Mouse (Mus musculus): ENCODE measurements around the gene Rap1gap2. TPM values are rescaled to one million over a fixed set of nuclear protein-coding genes. Genes with fewer than 3 reads are reported as not detected.
A peak's percentile ranks its signal among the peaks of the same experiment; 100 is the strongest.

The Rap1gap2 gene
- polyA plus RNA-seq (2012; ENCODE audit: insufficient read depth, low replicate concordance), result 0.42 and 0.81 TPM in 2 replicates

- peak within 1 kb of the TSS; percentile 87 for H3K4me3 ChIP-seq (replicated peaks)
- H3K9me3 ChIP-seq, result peaks cover 14% of the 10 kb centered on the region
- TF ChIP-seq GATA1 (IDR thresholded peaks at IDR 0.05; ENCODE audit: borderline replicate concordance, low read length) (no peak), FLI1 (IDR thresholded peaks at IDR 0.05; ENCODE audit: low read length) (no peak)
Observed at GRCm38 (mm10) chr11:74610545-74611176, at the start of gene Rap1gap2. TSS of gene Rap1gap2 (minus strand) at chr11:74610915.

GRCm38 (mm10) chr11:74660336-74660735 is 49.6 kb upstream of the Rap1gap2 start:
- TF ChIP-seq GATA1 (IDR thresholded peaks at IDR 0.05; ENCODE audit: borderline replicate concordance, low read length), result no peak
- no peak for TF ChIP-seq FLI1 (IDR thresholded peaks at IDR 0.05; ENCODE audit: low read length)
- Histone ChIP-seq H3K27me3 (replicated peaks) (no peaks in the 10 kb centered on the region), H3K4me3 (replicated peaks) (no peak overlapping the region), H3K36me3 (replicated peaks; ENCODE audit: low read length) (peaks cover 97% of the 10 kb centered on the region), H3K9me3 (peaks cover 5% of the 10 kb centered on the region; the same call in 1 of the 2 replicates), H3K4me1 (peaks cover 56% of the 10 kb centered on the region)

More at GRCm38 (mm10) chr11:74610545-74611176, at the start of gene Rap1gap2:
- Histone ChIP-seq H3K27me3 (replicated peaks) (peaks cover 69% of the 10 kb centered on the region), H3K36me3 (replicated peaks; ENCODE audit: low read length) (no peaks in the 10 kb centered on the region), H3K4me1 (peaks cover 12% of the 10 kb centered on the region)

GRCm38 (mm10) chr11:74655941-74656340 is 45.2 kb upstream of the Rap1gap2 start:
- H3K9me3 ChIP-seq, result peaks cover 5% of the 10 kb centered on the region; the same call in 1 of the 2 replicates
- H3K36me3 ChIP-seq (replicated peaks; ENCODE audit: low read length), result peaks cover 83% of the 10 kb centered on the region
- H3K4me3 ChIP-seq (replicated peaks), result peak overlapping the region; percentile 44
- TF ChIP-seq GATA1 (IDR thresholded peaks at IDR 0.05; ENCODE audit: borderline replicate concordance, low read length) (no peak), FLI1 (IDR thresholded peaks at IDR 0.05; ENCODE audit: low read length) (no peak)
- no peaks in the 10 kb centered on the region for H3K27me3 ChIP-seq (replicated peaks)
- H3K4me1 ChIP-seq, result peaks cover 58% of the 10 kb centered on the region

- no peak for TF ChIP-seq FLI1 (IDR thresholded peaks at IDR 0.05; ENCODE audit: low read length)
- TF ChIP-seq GATA1 (IDR thresholded peaks at IDR 0.05; ENCODE audit: borderline replicate concordance, low read length), result no peak
- peaks cover 78% of the 10 kb centered on the region for H3K4me1 ChIP-seq
- no peak overlapping the region for H3K4me3 ChIP-seq (replicated peaks)
- H3K27me3 ChIP-seq (replicated peaks), result no peaks in the 10 kb centered on the region
- peaks cover 5% of the 10 kb centered on the region; the same call in 1 of the 2 replicates for H3K9me3 ChIP-seq
- peaks cover 58% of the 10 kb centered on the region for H3K36me3 ChIP-seq (replicated peaks; ENCODE audit: low read length)
Observed at GRCm38 (mm10) chr11:74653385-74653784, 42.7 kb upstream of the Rap1gap2 start.

- no peak for TF ChIP-seq GATA1 (IDR thresholded peaks at IDR 0.05; ENCODE audit: borderline replicate concordance, low read length)
- TF ChIP-seq FLI1 (IDR thresholded peaks at IDR 0.05; ENCODE audit: low read length), result no peak
- H3K4me1 ChIP-seq, result peaks cover 84% of the 10 kb centered on the region
- H3K4me3 ChIP-seq (replicated peaks), result no peak overlapping the region
- 0 out of 2 replicates have a peak, but pooled peaks cover 2% of the 10 kb centered on the region for H3K9me3 ChIP-seq
- no peaks in the 10 kb centered on the region for H3K27me3 ChIP-seq (replicated peaks)
- H3K36me3 ChIP-seq (replicated peaks; ENCODE audit: low read length), result peaks cover 52% of the 10 kb centered on the region
Observed at GRCm38 (mm10) chr11:74652791-74653191, 42.1 kb upstream of the Rap1gap2 start.

- Histone ChIP-seq H3K4me3 (replicated peaks) (peak overlapping the region; percentile 97), H3K9me3 (no peaks in the 10 kb centered on the region), H3K27me3 (replicated peaks) (no peaks in the 10 kb centered on the region), H3K4me1 (peaks cover 75% of the 10 kb centered on the region), H3K36me3 (replicated peaks; ENCODE audit: low read length) (peaks cover 30% of the 10 kb centered on the region)
- TF ChIP-seq FLI1 (IDR thresholded peaks at IDR 0.05; ENCODE audit: low read length) (no peak), GATA1 (IDR thresholded peaks at IDR 0.05; ENCODE audit: borderline replicate concordance, low read length) (no peak)
Observed at GRCm38 (mm10) chr11:74650576-74651100, 39.9 kb upstream of the Rap1gap2 start.

- Histone ChIP-seq H3K9me3 (no peaks in the 10 kb centered on the region), H3K27me3 (replicated peaks) (no peaks in the 10 kb centered on the region), H3K36me3 (replicated peaks; ENCODE audit: low read length) (peaks cover 28% of the 10 kb centered on the region), H3K4me3 (replicated peaks) (peak overlapping the region; percentile 97), H3K4me1 (peaks cover 67% of the 10 kb centered on the region)
- TF ChIP-seq FLI1 (IDR thresholded peaks at IDR 0.05; ENCODE audit: low read length), result no peak
Observed at GRCm38 (mm10) chr11:74649647-74650551, 39.2 kb upstream of the Rap1gap2 start.

- no peaks in the 10 kb centered on the region for H3K27me3 ChIP-seq (replicated peaks)
- H3K9me3 ChIP-seq, result no peaks in the 10 kb centered on the region
- TF ChIP-seq FLI1 (IDR thresholded peaks at IDR 0.05; ENCODE audit: low read length), result no peak
- TF ChIP-seq GATA1 (IDR thresholded peaks at IDR 0.05; ENCODE audit: borderline replicate concordance, low read length), result no peak
- peaks cover 23% of the 10 kb centered on the region for H3K36me3 ChIP-seq (replicated peaks; ENCODE audit: low read length)
- peak within 1 kb of the TSS; percentile 97 for H3K4me3 ChIP-seq (replicated peaks)
- peaks cover 60% of the 10 kb centered on the region for H3K4me1 ChIP-seq
Observed at GRCm38 (mm10) chr11:74649095-74649646, 38.5 kb upstream of the Rap1gap2 start, which contains the start of gene Cluh. TSS of gene Cluh (plus strand) at chr11:74649495.

GRCm38 (mm10) chr11:74648676-74649075 is 38.0 kb upstream of the Rap1gap2 start:
- TF ChIP-seq FLI1 (IDR thresholded peaks at IDR 0.05; ENCODE audit: low read length), result no peak
- TF ChIP-seq GATA1 (IDR thresholded peaks at IDR 0.05; ENCODE audit: borderline replicate concordance, low read length), result no peak
- Histone ChIP-seq H3K4me3 (replicated peaks) (peak overlapping the region; percentile 97), H3K9me3 (no peaks in the 10 kb centered on the region), H3K27me3 (replicated peaks) (peaks cover 2% of the 10 kb centered on the region), H3K4me1 (peaks cover 59% of the 10 kb centered on the region), H3K36me3 (replicated peaks; ENCODE audit: low read length) (peaks cover 18% of the 10 kb centered on the region)
